Mouse (Mus musculus): ENCODE data around the gene Pold1. TPM values are rescaled to one million over a fixed set of nuclear protein-coding genes. Genes with fewer than 3 reads are reported as not detected.
A peak's percentile ranks its signal among the peaks of the same experiment; 100 is the strongest.

Gene Pold1
- total RNA-seq (2021), result 10 to 100 TPM in 1 of 2 experiments, 1 to 10 TPM in 1; 9.0 to 10.5 TPM
- long read RNA-seq, experiment 1, transcript Pold1-201 (27 exons, 3,454 nt), result major isoform, 7 of 12 reads
- long read RNA-seq, experiment 1, partial matches to known transcripts, result 2 of 12 reads
- long read RNA-seq, experiment 1, other reads (novel, unspliced or antisense), result 3 of 12 reads
- long read RNA-seq, experiment 2, transcript Pold1-201 (27 exons, 3,454 nt), result major isoform, 7 of 12 reads
- long read RNA-seq, experiment 2, partial matches to known transcripts, result 4 of 12 reads
- long read RNA-seq, experiment 2, other reads (novel, unspliced or antisense), result 1 of 12 reads

GRCm38 (mm10) chr7:44548497-44549087 lies at the start of gene Pold1:
Gene Pold1 (minus strand): TSS chr7:44548849.
- H3K4me3 ChIP-seq, result peak within 1 kb of the TSS; percentile 69
- DNase-seq (ENCODE audit: low spot score in 2 of 2), result peak; percentile 99 to 100
- peak within 1 kb of the TSS; percentile 2; the same call in 1 of the 2 replicates for H3K27ac ChIP-seq
- peak; percentile 93 for TF ChIP-seq CTCF (conservative IDR thresholded peaks at IDR 0.05)

DNA sequence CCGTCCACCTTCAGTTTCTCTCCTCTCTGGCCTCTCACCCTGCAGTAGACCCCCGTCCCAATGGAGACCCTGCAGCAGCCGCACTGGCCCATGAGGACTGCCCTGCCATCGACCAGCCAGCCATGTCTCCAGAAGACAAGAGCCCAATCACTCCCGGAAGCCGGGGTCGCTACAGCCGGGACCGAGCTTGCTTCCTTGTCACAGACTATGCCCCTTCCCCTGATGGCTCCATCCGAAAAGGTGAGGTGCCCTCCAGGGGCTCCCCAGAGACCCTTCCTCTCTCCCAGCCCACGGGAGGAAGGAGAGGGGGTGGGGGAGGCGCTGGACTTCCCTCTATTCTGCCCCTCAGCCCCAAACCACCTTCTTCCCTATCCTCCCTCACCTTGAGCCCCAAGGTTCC lies 49.7 kb upstream of the Pold1 start:
- TF ChIP-seq CTCF (conservative IDR thresholded peaks at IDR 0.05), result no peak
- H3K27ac ChIP-seq, result peak overlapping the region; percentile 43; the same call in 1 of the 2 replicates
- no peak overlapping the region for H3K4me3 ChIP-seq
- no peak for DNase-seq (ENCODE audit: low spot score in 2 of 2)

- TF ChIP-seq CTCF (conservative IDR thresholded peaks at IDR 0.05), result no peak
- H3K27ac ChIP-seq, result peak overlapping the region; percentile 68
- no peak for DNase-seq (ENCODE audit: low spot score in 2 of 2)
- no peak overlapping the region for H3K4me3 ChIP-seq
These were observed 49.0 kb upstream of the Pold1 start for GRCm38 (mm10) chr7:44597666-44598065.

DNA sequence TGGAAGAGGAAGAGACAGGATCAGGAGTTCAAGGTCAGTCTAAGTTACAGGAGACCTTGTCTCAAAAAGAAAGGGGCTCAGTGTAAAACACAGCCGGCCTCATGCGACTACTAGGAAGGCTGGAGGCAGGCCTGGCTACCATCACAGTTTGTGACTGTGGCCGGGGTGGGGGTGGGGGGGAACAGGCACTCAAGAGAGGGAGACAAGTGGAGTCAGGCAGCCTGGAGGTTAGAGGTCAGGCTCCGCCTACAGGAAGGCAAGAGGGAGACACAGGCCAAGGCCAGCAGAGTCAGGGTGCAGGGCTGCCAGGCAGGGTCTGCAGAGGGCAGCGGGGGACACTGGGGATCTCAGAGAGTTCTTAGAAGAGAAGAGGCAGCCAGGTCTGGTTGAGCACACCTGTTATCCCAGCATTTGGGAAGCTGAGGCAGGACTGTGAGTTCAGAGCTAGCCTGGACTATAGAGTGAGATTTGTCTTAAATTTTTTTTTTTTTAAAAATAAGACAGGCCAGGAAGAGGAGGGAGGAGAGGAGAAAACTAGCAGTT lies 48.4 kb upstream of the Pold1 start:
- no peak for TF ChIP-seq CTCF (conservative IDR thresholded peaks at IDR 0.05)
- Histone ChIP-seq H3K4me3 (0 out of 2 replicates have a peak overlapping the region, but pooled peaks have one; percentile 9), H3K27ac (peak overlapping the region; percentile 68)
- no peak for DNase-seq (ENCODE audit: low spot score in 2 of 2)

- no peak for TF ChIP-seq CTCF (conservative IDR thresholded peaks at IDR 0.05)
- peak overlapping the region; percentile 99 for H3K27ac ChIP-seq
These were observed 47.4 kb upstream of the Pold1 start for GRCm38 (mm10) chr7:44596051-44596450.

GRCm38 (mm10) chr7:44595131-44595561 lies 46.5 kb upstream of the Pold1 start:
- Histone ChIP-seq H3K4me3 (peak overlapping the region; percentile 78; the same call in 1 of the 2 replicates), H3K27ac (peak overlapping the region; percentile 99)
- DNase-seq (ENCODE audit: low spot score in 2 of 2), result no peak
- no peak for TF ChIP-seq CTCF (conservative IDR thresholded peaks at IDR 0.05)

More at GRCm38 (mm10) chr7:44596051-44596450, 47.4 kb upstream of the Pold1 start:
- peak overlapping the region; percentile 17; the same call in 1 of the 2 replicates for H3K4me3 ChIP-seq
- no peak for DNase-seq (ENCODE audit: low spot score in 2 of 2)

- peak; percentile 79 to 81 for DNase-seq (ENCODE audit: low spot score in 2 of 2)
- no peak for TF ChIP-seq CTCF (conservative IDR thresholded peaks at IDR 0.05)
- peak overlapping the region; percentile 78 for H3K4me3 ChIP-seq
- peak overlapping the region; percentile 99 for H3K27ac ChIP-seq
These were observed 45.6 kb upstream of the Pold1 start for GRCm38 (mm10) chr7:44594291-44594690.

DNA sequence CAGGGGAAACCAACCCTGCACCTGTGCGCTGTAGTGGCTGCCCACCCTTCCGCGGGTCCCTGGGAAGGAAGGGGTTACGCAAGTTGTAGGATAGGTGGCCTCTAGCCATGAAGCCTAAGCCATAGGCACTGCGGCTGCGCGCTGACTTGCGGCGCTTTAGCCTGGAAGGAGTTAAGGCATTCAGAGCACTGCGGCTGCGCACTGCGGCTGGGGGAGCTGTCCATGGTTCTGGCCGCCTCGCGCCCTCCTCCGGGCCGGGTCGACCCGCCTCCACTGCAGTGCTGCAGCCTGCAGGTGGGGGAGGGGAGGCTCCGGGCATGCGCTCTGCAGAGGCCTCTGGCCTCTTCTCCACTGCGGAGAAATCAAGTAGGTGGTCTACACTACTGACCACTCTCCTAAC lies 45.1 kb upstream of the Pold1 start:
- DNase-seq (ENCODE audit: low spot score in 2 of 2), result peak; percentile 88
- peak; percentile 12 for TF ChIP-seq CTCF (conservative IDR thresholded peaks at IDR 0.05)
- Histone ChIP-seq H3K4me3 (peak overlapping the region; percentile 78), H3K27ac (peak overlapping the region; percentile 99)

DNA sequence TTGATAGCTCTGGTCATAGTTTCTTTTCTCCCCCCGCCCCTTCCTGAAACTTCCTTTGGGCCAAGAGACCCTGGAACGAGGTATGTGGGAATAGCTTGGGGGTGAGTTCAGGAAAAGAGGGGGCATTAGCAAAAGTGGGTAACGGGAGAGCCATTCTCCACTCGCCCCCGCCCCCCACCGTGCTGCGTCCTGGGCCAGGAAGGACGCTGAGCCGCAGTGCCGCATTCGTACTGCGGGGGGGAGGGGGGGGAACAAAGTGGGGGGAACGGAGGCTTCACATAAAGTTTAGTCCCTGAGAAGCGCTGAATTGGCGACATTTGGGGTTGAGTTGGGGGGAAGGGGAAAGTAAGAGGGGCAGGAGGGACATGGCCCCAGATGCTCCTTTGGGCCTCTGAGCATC lies 44.4 kb upstream of the Pold1 start:
- DNase-seq (ENCODE audit: low spot score in 2 of 2), result no peak
- peak overlapping the region; percentile 78 for H3K4me3 ChIP-seq
- no peak for TF ChIP-seq CTCF (conservative IDR thresholded peaks at IDR 0.05)
- H3K27ac ChIP-seq, result peak overlapping the region; percentile 99

DNA sequence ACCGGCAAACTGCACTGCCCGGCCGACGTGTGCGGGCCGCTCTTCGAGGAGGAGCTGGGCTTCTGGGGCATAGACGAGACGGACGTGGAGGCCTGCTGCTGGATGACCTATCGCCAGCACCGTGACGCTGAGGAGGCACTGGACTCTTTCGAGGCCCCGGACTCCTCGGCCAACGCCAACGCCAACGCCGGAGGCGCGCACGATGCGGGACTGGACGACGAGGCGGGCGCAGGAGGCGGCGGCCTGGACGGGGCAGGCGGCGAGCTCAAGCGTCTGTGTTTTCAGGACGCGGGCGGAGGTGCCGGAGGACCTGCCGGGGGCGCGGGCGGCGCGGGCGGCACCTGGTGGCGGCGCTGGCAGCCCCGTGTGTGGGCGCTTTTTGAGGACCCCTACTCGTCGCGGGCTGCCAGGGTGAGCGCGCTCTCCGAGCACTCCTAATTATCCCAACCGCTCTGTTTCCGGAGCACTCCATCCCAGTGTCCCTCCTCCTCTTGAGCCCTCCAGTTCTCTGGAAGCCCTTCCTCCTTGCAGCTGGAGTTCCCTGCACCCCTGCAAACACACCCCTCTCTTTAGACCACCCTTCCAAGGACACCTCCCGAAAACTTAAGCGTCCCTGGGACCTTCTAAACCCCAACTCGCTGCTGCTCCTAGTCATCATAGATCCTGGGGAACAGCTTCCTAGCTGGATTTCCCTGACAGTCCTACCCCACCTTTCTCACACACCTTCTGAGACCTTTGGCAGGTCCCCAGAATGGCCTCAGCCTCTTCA lies 42.9 kb upstream of the Pold1 start:
- no peak for DNase-seq (ENCODE audit: low spot score in 2 of 2)
- Histone ChIP-seq H3K27ac (peak overlapping the region; percentile 93), H3K4me3 (peak overlapping the region; percentile 78)
- no peak for TF ChIP-seq CTCF (conservative IDR thresholded peaks at IDR 0.05)

DNA sequence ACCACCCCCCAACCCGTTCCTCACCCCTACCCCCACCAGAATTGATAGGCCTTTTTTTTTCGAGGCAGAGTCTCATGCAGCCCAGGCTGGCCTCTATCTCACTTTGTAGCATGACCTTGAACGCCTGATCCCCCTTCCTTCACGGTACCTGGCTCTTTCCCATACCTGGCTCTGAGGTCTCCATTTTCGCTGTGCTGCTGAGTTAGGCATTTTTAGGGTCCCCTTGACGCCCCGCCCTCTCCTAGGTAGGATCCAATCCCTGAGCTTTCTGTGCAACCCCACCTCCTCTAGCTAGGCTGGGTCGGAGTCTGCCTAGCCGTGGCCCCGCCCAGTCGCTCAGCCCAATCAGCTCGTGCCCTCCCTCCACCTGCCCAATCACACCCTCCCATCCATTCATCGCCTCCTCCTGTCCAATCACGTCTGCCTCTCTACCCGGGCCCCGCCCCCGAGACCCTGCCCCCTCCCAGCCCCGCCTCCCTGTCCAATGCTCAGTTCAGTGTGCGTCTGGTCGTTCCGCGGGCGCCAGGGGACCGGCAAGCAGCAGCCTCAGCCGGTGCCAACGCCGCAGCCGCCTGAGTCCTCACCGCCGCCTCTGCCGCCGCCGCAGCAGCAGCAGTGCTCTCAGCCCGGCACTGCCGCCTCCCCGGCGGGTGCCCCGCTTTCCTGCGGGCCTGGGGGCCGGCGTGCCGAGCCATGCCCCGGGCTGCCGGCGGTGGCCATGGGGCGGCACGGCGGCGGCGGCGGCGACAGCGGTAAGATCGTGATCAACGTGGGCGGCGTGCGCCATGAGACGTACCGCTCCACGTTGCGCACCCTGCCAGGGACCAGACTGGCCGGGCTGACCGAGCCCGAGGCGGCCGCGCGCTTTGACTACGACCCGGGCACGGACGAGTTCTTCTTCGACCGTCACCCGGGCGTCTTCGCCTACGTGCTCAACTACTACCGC lies 42.0 kb upstream of the Pold1 start, which contains the start of gene Kcnc3:
Gene Kcnc3, plus strand, starts transcription at position 263 of the 946 bp plus-strand sequence.
- H3K4me3 ChIP-seq, result peak within 1 kb of the TSS; percentile 78
- TF ChIP-seq CTCF (conservative IDR thresholded peaks at IDR 0.05), result no peak
- H3K27ac ChIP-seq, result peak within 1 kb of the TSS; percentile 93
- peak; percentile 90 to 98 for DNase-seq (ENCODE audit: low spot score in 2 of 2)
